18 mouse cellular contexts compared by ENCODE assay signal in genomic region chr9:83596132-83596531, GRCm38 (mm10). TPM values are rescaled to one million over a fixed set of nuclear protein-coding genes. Genes with fewer than 3 reads are reported as not detected.
DNase-seq lines count a peak whose midpoint lies in the region; ATAC-seq lines count a peak whose summit lies in the region.
"Had no signal": no experiment of that assay in that cellular context is flagged by ENCODE, and none has a peak within 500 bp of the region (broad histone marks: within the 10 kb centered on the region; RNA-seq: fewer than 3 reads in every experiment).

No protein-coding gene starts in this region.

- H3K4me3 ChIP-seq in intestine, embryonic 15.5 days (replicated peaks): no peak overlapping the region
- H3K4me3 ChIP-seq: forebrain, embryonic 12.5 days; gastrocnemius, adult 2 months; heart, embryonic 15.5 days; hindbrain, embryonic 10.5 days; limb, embryonic 15.5 days had no signal

- no peak overlapping the region for H3K27ac ChIP-seq in intestine, embryonic 15.5 days
- H3K27ac ChIP-seq: forebrain, embryonic 12.5 days; gastrocnemius, adult 2 months; heart, embryonic 15.5 days; hindbrain, embryonic 10.5 days; limb, embryonic 15.5 days had no signal

- 91% methylated on average over 6 of the region's 6 CpGs for WGBS in intestine, embryonic 15.5 days

- ATAC-seq in intestine, embryonic 15.5 days: no peak
- ATAC-seq: activated CD4-positive, CD25-positive, alpha-beta regulatory T cell, adult 4 months; Patski had no signal

- no peak overlapping the region for H3K9ac ChIP-seq in intestine, embryonic 15.5 days
- H3K9ac ChIP-seq: forebrain, embryonic 12.5 days; heart, embryonic 15.5 days; limb, embryonic 15.5 days had no signal

- no peaks in the 10 kb centered on the region for H3K36me3 ChIP-seq in intestine, embryonic 15.5 days
- H3K36me3 ChIP-seq: forebrain, embryonic 12.5 days; heart, embryonic 15.5 days; hindbrain, embryonic 10.5 days; limb, embryonic 15.5 days had no signal

- H3K4me1 ChIP-seq in intestine, embryonic 15.5 days (replicated peaks): no peaks in the 10 kb centered on the region
- H3K4me1 ChIP-seq: limb, embryonic 15.5 days had no signal

- H3K9me3 ChIP-seq in intestine, embryonic 15.5 days: no peaks in the 10 kb centered on the region
- H3K9me3 ChIP-seq: forebrain, embryonic 12.5 days; heart, embryonic 15.5 days; hindbrain, embryonic 10.5 days; limb, embryonic 15.5 days had no signal

- DNase-seq in layer of hippocampus, adult 11-12 months (ENCODE audit: low spot score): peak; percentile 76
- DNase-seq in layer of hippocampus, postnatal 10 days (ENCODE audit: low spot score in 2 of 2): no peak
- peak; percentile 74 to 92 for DNase-seq in layer of hippocampus, adult 18-20 months (ENCODE audit: low spot score in 2 of 2)
- DNase-seq in left cerebral cortex, adult 9 months (ENCODE audit: low spot score in 2 of 2): peak; percentile 51 to 80
- peak; percentile 73 for DNase-seq in right cerebral cortex, postnatal 25 days
- no peak for DNase-seq in cerebellum, adult 18-20 months
- no peak for DNase-seq in kidney, postnatal 10 days
- DNase-seq: cerebellum, postnatal 14 days; gastrocnemius, adult 2 months; lung, postnatal 14 days had no signal

- no peak overlapping the region for H3K4me2 ChIP-seq in intestine, embryonic 15.5 days (replicated peaks)
- H3K4me2 ChIP-seq: forebrain, embryonic 12.5 days; heart, embryonic 15.5 days; limb, embryonic 15.5 days had no signal

- no peaks in the 10 kb centered on the region for H3K27me3 ChIP-seq in intestine, embryonic 15.5 days (replicated peaks)
- H3K27me3 ChIP-seq: forebrain, embryonic 12.5 days; heart, embryonic 15.5 days; limb, embryonic 15.5 days; Patski had no signal

RNA-seq across cellular contexts. Expression of gene Sh3bgrl2, which starts 48.0 kb away (rescaled TPM):
- 10 to 100 TPM; 20.3 to 24.4 TPM for total RNA-seq in layer of hippocampus, postnatal 10 days (2021)
- 10 to 100 TPM; 28.9 to 33.1 TPM for total RNA-seq in layer of hippocampus, adult 18-20 months (2021)
- 18.0 and 20.8 TPM in 2 replicates for polyA plus RNA-seq in intestine, embryonic 15.5 days (2015; fragmentation: Nextera tagmentation; extraction: Ambion mirVana)
- total RNA-seq: granulocyte monocyte progenitor cell, adult 5-6 weeks had no signal

Comparison
In these comparisons a context has a peak if more than half of its experiments do, and no peak if none do; other contexts are left out.
1. DNase-seq: peak in layer of hippocampus, adult 11-12 months (single experiment), layer of hippocampus, adult 18-20 months (2 of 2), left cerebral cortex, adult 9 months (2 of 2) and right cerebral cortex, postnatal 25 days (single experiment); none in layer of hippocampus, postnatal 10 days (0 of 2), cerebellum, adult 18-20 months (0 of 2) and kidney, postnatal 10 days (single experiment).